Mouse (Mus musculus) C2C12 (cell line): Measurements from ENCODE around the gene B3galnt2.

ENCODE experiments used
- CTCF ChIP-seq: IDR thresholded peaks from one replicate; pipeline ENCODE4 v1.5.1; 2011; ENCODE audit not compliant: control insufficient read depth, insufficient read depth, insufficient read length
- MYOG ChIP-seq: IDR thresholded peaks from one replicate; pipeline ENCODE4 v1.6.1; 2011; ENCODE audit not compliant: control insufficient read depth, insufficient read length; ENCODE audit errors: extremely low read depth

DNA sequence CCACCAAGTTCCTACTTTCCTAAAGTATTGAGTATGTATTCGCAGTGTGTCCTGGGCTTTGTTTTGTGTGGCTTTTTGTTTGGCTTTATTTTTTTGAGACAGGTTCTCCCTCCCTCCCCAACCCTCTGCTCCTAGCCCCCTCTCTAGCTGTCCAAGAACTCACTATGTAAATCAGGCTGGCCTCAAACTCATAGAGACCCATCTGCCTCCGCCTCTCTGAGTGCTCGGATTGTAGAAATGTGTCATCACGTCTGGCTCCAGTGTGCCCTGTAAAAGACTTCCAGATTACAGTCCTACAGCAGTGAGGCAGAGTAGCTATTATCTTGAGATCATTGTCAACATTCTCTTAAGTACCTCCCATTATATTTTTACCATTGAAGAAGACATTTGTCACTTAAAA is 6.8 kb downstream of the B3galnt2 start:
- TF ChIP-seq CTCF (no peak), MYOG (no peak)
